In the genomic region with DNA sequence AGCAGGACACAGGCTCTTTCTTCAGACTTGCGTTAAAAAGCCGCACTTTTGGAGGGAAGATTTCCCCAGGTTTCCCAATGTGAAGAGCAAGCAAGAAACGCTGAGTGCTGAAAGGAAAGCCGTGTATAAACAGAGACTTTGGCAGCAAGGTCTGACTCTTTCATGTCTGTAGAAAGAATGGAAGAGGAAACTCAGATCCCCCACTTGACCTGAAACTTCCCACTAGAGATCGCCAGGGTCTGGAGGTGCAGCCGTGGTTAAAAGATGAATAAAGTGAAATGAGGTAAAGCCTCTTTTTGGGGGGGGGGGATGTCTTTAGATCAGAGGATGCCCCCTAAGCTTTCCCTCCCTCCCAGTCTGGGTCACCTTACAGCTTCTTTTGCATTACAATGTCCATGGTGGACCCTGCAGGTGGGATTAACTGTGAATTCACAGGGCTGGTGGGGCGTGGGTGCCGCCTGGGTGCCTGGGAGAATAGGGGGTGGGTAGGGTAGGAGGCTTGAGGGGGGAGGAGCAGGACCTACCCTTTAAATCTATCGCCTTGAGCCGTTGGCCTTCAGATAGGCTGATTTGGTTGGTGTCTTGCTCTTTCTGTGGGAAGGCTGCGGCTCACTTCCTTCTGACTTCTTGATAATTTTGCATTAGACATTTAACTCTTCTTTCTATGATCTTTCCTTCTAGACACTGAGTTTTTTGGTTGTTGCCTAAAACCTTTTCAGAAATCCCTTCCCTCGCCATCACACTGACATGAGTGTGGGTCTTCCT, we compare ENCODE assay signal across 23 mouse cellular contexts. TPM values are rescaled to one million over a fixed set of nuclear protein-coding genes. Genes with fewer than 3 reads are reported as not detected.
DNase-seq lines count a peak whose midpoint lies in the region; ATAC-seq and TF ChIP-seq lines count a peak whose summit lies in the region.
"Had no signal": no experiment of that assay in that cellular context is flagged by ENCODE, and none has a peak within 500 bp of the region (broad histone marks: within the 10 kb centered on the region; RNA-seq: fewer than 3 reads in every experiment).

A gene (plus strand): TSS at position 454 of the 765 bp plus-strand sequence.

- H3K4me3 ChIP-seq in lung, embryonic 14.5 days (ENCODE audit: low read depth, low read length) = no peak within 1 kb of the TSS
- H3K4me3 ChIP-seq in lung, adult 2 months (replicated peaks; ENCODE audit: extremely low read depth, low read depth, low read length) = no peak within 1 kb of the TSS
- H3K4me3 ChIP-seq in E14TG2a.4 (replicated peaks; ENCODE audit: low read length) (peak within 1 kb of the TSS; percentile 87), ES-Bruce4 (ENCODE audit: low read depth, low read length) (peak within 1 kb of the TSS; percentile 80)
- no peak within 1 kb of the TSS for H3K4me3 ChIP-seq in heart, embryonic 12.5 days
- H3K4me3 ChIP-seq: embryonic facial prominence, embryonic 13.5 days; forebrain, embryonic 13.5 days; heart, embryonic 13.5 days; hindbrain, embryonic 15.5 days had no signal

- DNase-seq in lung, embryonic 14.5 days = peak; percentile 46
- no peak for DNase-seq in lung, adult 2 months
- peak; percentile 85 for DNase-seq in WW6 (ENCODE audit: low read depth, low spot score)
- DNase-seq in adrenal gland, postnatal 36 days = no peak
- DNase-seq: adrenal gland, postnatal 14 days; cerebellum, adult 2 months; cerebellum, postnatal 10 days; forebrain, postnatal 0 days; gastrocnemius, postnatal 25 days; heart, postnatal 36 days had no signal

- 23% methylated on average over 12 of the region's 12 CpGs for WGBS in lung, embryonic 14.5 days
- WGBS in lung, adult 2 months = 35% methylated on average over 12 of the region's 12 CpGs
- 16% methylated on average over 12 of the region's 12 CpGs for WGBS in heart, embryonic 12.5 days

- no peak for ATAC-seq in lung, embryonic 14.5 days (ENCODE audit: insufficient read depth)
- ATAC-seq in heart, embryonic 12.5 days (ENCODE audit: insufficient number of reproducible peaks, low FRiP score) = no peak
- ATAC-seq: activated CD4-positive, CD25-positive, alpha-beta regulatory T cell, adult 4 months; forebrain, embryonic 13.5 days; forebrain, postnatal 0 days; intestine, embryonic 16.5 days had no signal

- no peak within 1 kb of the TSS for H3K27ac ChIP-seq in lung, embryonic 14.5 days (ENCODE audit: low read depth)
- H3K27ac ChIP-seq in ES-Bruce4 (ENCODE audit: insufficient read depth, low read length) = peak within 1 kb of the TSS; percentile 95
- no peak within 1 kb of the TSS for H3K27ac ChIP-seq in heart, embryonic 12.5 days (ENCODE audit: poor library complexity, severe bottlenecking)
- H3K27ac ChIP-seq: embryonic facial prominence, embryonic 13.5 days; forebrain, embryonic 13.5 days; heart, embryonic 13.5 days; hindbrain, embryonic 15.5 days had no signal

- no peaks in the 10 kb centered on the region for H3K9me3 ChIP-seq in lung, embryonic 14.5 days (ENCODE audit: low read depth, low read length)
- H3K9me3 ChIP-seq in E14TG2a.4 (ENCODE audit: low read length) (no peaks in the 10 kb centered on the region), ES-Bruce4 (replicated peaks; ENCODE audit: control insufficient read depth, insufficient read depth, low read length, poor library complexity, severe bottlenecking) (no peaks in the 10 kb centered on the region)
- no peaks in the 10 kb centered on the region for H3K9me3 ChIP-seq in heart, embryonic 12.5 days (replicated peaks)
- H3K9me3 ChIP-seq: embryonic facial prominence, embryonic 13.5 days; forebrain, embryonic 13.5 days; heart, embryonic 13.5 days; hindbrain, embryonic 15.5 days had no signal

- peaks cover 6% of the 10 kb centered on the region for H3K4me1 ChIP-seq in lung, embryonic 14.5 days (ENCODE audit: insufficient read depth)
- peaks cover 3% of the 10 kb centered on the region; the same call in 1 of the 2 replicates for H3K4me1 ChIP-seq in lung, adult 2 months (ENCODE audit: control insufficient read depth, insufficient read depth, low read length)
- H3K4me1 ChIP-seq in E14TG2a.4 (replicated peaks; ENCODE audit: low read depth, low read length) (peaks cover 42% of the 10 kb centered on the region), ES-Bruce4 (ENCODE audit: control insufficient read depth, insufficient read depth, low read length) (peaks cover 3% of the 10 kb centered on the region)
- H3K4me1 ChIP-seq in heart, embryonic 12.5 days (replicated peaks) = peaks cover 9% of the 10 kb centered on the region; the same call in 1 of the 2 replicates

- H3K27me3 ChIP-seq in lung, embryonic 14.5 days (ENCODE audit: insufficient read depth, low read length) = no peaks in the 10 kb centered on the region
- H3K27me3 ChIP-seq in E14TG2a.4 (ENCODE audit: insufficient read depth, low read length) (no peaks in the 10 kb centered on the region), ES-Bruce4 (ENCODE audit: control insufficient read depth, insufficient read depth, low read length, poor library complexity, severe bottlenecking) (no peaks in the 10 kb centered on the region)
- peaks cover 32% of the 10 kb centered on the region for H3K27me3 ChIP-seq in heart, embryonic 12.5 days (replicated peaks)

- peak; percentile 99 for TF ChIP-seq EP300 in ES-Bruce4 (IDR thresholded peaks at IDR 0.05; ENCODE audit: insufficient read depth, low read depth, low read length)

- no peak for TF ChIP-seq POLR2A in lung, adult 2 months (IDR thresholded peaks at IDR 0.05; ENCODE audit: borderline replicate concordance, extremely low read depth, low read depth, low read length)
- peak; percentile 96 for TF ChIP-seq POLR2A in ES-Bruce4 (IDR thresholded peaks at IDR 0.05; ENCODE audit: insufficient read depth, low read length)

- H3K4me2 ChIP-seq in lung, embryonic 14.5 days = no peak within 1 kb of the TSS
- no peak within 1 kb of the TSS for H3K4me2 ChIP-seq in heart, embryonic 12.5 days
- H3K4me2 ChIP-seq: embryonic facial prominence, embryonic 13.5 days; forebrain, embryonic 13.5 days; heart, embryonic 13.5 days; hindbrain, embryonic 15.5 days had no signal

- H3K9ac ChIP-seq in lung, embryonic 14.5 days = no peak within 1 kb of the TSS
- H3K9ac ChIP-seq in ES-Bruce4 (ENCODE audit: low read depth, poor library complexity, severe bottlenecking) = peak within 1 kb of the TSS; percentile 75
- H3K9ac ChIP-seq in heart, embryonic 12.5 days = no peak within 1 kb of the TSS
- H3K9ac ChIP-seq: embryonic facial prominence, embryonic 13.5 days; forebrain, embryonic 13.5 days; forebrain, postnatal 0 days; heart, embryonic 13.5 days; hindbrain, embryonic 15.5 days had no signal

- no peaks in the 10 kb centered on the region for H3K36me3 ChIP-seq in lung, embryonic 14.5 days (ENCODE audit: insufficient read depth)
- H3K36me3 ChIP-seq in E14TG2a.4 (ENCODE audit: insufficient read depth, low read length) (peaks cover 29% of the 10 kb centered on the region), ES-Bruce4 (ENCODE audit: control insufficient read depth, insufficient read depth, low read length, poor library complexity, severe bottlenecking) (peaks cover 20% of the 10 kb centered on the region)
- no peaks in the 10 kb centered on the region for H3K36me3 ChIP-seq in heart, embryonic 12.5 days
- H3K36me3 ChIP-seq: embryonic facial prominence, embryonic 13.5 days; heart, embryonic 13.5 days; hindbrain, embryonic 15.5 days had no signal

- TF ChIP-seq CTCF in lung, embryonic 14.5 days (IDR thresholded peaks at IDR 0.05; ENCODE audit: low read depth) = no peak
- TF ChIP-seq CTCF in lung, adult 2 months (IDR thresholded peaks at IDR 0.05; ENCODE audit: insufficient read depth, low read length) = no peak
- TF ChIP-seq CTCF in E14TG2a.4 (conservative IDR thresholded peaks at IDR 0.05; ENCODE audit: low read length) (no peak), ES-Bruce4 (IDR thresholded peaks at IDR 0.05; ENCODE audit: low read depth, low read length) (no peak)

RNA-seq across cellular contexts. Expression of the gene that starts here (rescaled TPM):
- 0.15 and 0.43 TPM in 2 replicates for polyA plus RNA-seq in lung, embryonic 14.5 days (2014; fragmentation: Nextera tagmentation; extraction: Ambion mirVana)
- polyA plus RNA-seq in lung, adult 2 months (2012; rRNA removed) = 0.09 and 0.28 TPM in 2 replicates
- 610 and 613 TPM in 2 replicates for polyA plus RNA-seq in ES-Bruce4 (2011; ENCODE audit: insufficient read depth, insufficient read length, low read depth, missing spikeins)
- polyA plus RNA-seq in heart, embryonic 12.5 days (2016; fragmentation: Nextera tagmentation; extraction: Ambion mirVana) = 0.49 and 0.86 TPM in 2 replicates
- not detected for total RNA-seq in adrenal gland, postnatal 36 days (2021)
- total RNA-seq: adrenal gland, adult 18-20 months; adrenal gland, postnatal 14 days; forebrain, postnatal 0 days; gastrocnemius, adult 18-20 months; gastrocnemius, postnatal 25 days; granulocyte monocyte progenitor cell, adult 5-6 weeks; heart, adult 8-10 months; heart, postnatal 36 days had no signal

Comparison
In these comparisons a context has a peak if more than half of its experiments do, and no peak if none do; other contexts are left out.
1. RNA of the gene that starts here (polyA plus RNA-seq): 610 to 613 TPM in ES-Bruce4; 0.49 to 0.86 TPM in heart, embryonic 12.5 days, 0.15 to 0.43 TPM in lung, embryonic 14.5 days and 0.09 to 0.28 TPM in lung, adult 2 months; every median in the first group is over 100 times any median in the second.
2. Peak in DNase-seq in lung, embryonic 14.5 days; RNA of the gene not detected or under 1 TPM.
3. H3K4me3 ChIP-seq: peak in E14TG2a.4 (single experiment) and ES-Bruce4 (single experiment); none in lung, embryonic 14.5 days (single experiment), lung, adult 2 months (single experiment) and heart, embryonic 12.5 days (single experiment).